Mouse (Mus musculus): ENCODE data around the gene Sp8. TPM values are rescaled to one million over a fixed set of nuclear protein-coding genes. Genes with fewer than 3 reads are reported as not detected.
A peak's percentile ranks its signal among the peaks of the same experiment; 100 is the strongest.

Sp8 gene
- polyA plus RNA-seq (2016; fragmentation: Nextera tagmentation; extraction: Ambion mirVana), result 7.1 and 8.8 TPM in 2 replicates

- WGBS, result 2% methylated on average over 6 of the region's 6 CpGs
- H3K4me3 ChIP-seq, result peak within 1 kb of the TSS; percentile 45
- H3K27me3 ChIP-seq, result peaks cover 67% of the 10 kb centered on the region
- H3K9me3 ChIP-seq (replicated peaks), result no peaks in the 10 kb centered on the region
- 0 out of 2 replicates have a peak within 1 kb of the TSS, but pooled peaks have one; percentile 35 for H3K27ac ChIP-seq
- H3K36me3 ChIP-seq, result no peaks in the 10 kb centered on the region
- peak within 1 kb of the TSS; percentile 60 for H3K9ac ChIP-seq
- H3K4me2 ChIP-seq (replicated peaks), result peak within 1 kb of the TSS; percentile 63
- peaks cover 27% of the 10 kb centered on the region for H3K4me1 ChIP-seq
- ATAC-seq (ENCODE audit: low FRiP score), result no peak
These were observed at the start of gene Sp8 for GRCm38 (mm10) chr12:118846221-118846620. Sp8 (plus strand) TSS chr12:118846329.

- Histone ChIP-seq H3K9me3 (replicated peaks) (no peaks in the 10 kb centered on the region), H3K9ac (no peak overlapping the region), H3K4me3 (peak overlapping the region; percentile 3; the same call in 1 of the 2 replicates), H3K27ac (no peak overlapping the region), H3K4me1 (peaks cover 6% of the 10 kb centered on the region), H3K27me3 (no peaks in the 10 kb centered on the region; the same call in 1 of the 2 replicates), H3K4me2 (replicated peaks) (peak overlapping the region; percentile 41), H3K36me3 (no peaks in the 10 kb centered on the region)
- WGBS, result 3% methylated on average over 17 of the region's 17 CpGs
- ATAC-seq (ENCODE audit: low FRiP score), result peak; percentile 78
These were observed 34.7 kb upstream of the Sp8 start for GRCm38 (mm10) chr12:118811328-118811961.

- no peak for ATAC-seq (ENCODE audit: low FRiP score)
- H3K27ac ChIP-seq, result no peak overlapping the region
- H3K4me3 ChIP-seq, result no peak overlapping the region
- no peak overlapping the region for H3K9ac ChIP-seq
- H3K27me3 ChIP-seq, result no peaks in the 10 kb centered on the region; the same call in 1 of the 2 replicates
- WGBS, result 86% methylated on average over 3 of the region's 3 CpGs
- H3K4me1 ChIP-seq, result peaks cover 6% of the 10 kb centered on the region
- H3K36me3 ChIP-seq, result no peaks in the 10 kb centered on the region
- H3K9me3 ChIP-seq (replicated peaks), result no peaks in the 10 kb centered on the region
- no peak overlapping the region for H3K4me2 ChIP-seq (replicated peaks)
These were observed 31.6 kb upstream of the Sp8 start for GRCm38 (mm10) chr12:118814561-118814960.

- no peak for ATAC-seq (ENCODE audit: low FRiP score)
- H3K4me1 ChIP-seq, result peaks cover 5% of the 10 kb centered on the region
- H3K27me3 ChIP-seq, result no peaks in the 10 kb centered on the region; the same call in 1 of the 2 replicates
- H3K27ac ChIP-seq, result no peak overlapping the region
- H3K4me3 ChIP-seq, result no peak overlapping the region
- no peaks in the 10 kb centered on the region for H3K36me3 ChIP-seq
- H3K9ac ChIP-seq, result no peak overlapping the region
- no peak overlapping the region for H3K4me2 ChIP-seq (replicated peaks)
- no peaks in the 10 kb centered on the region for H3K9me3 ChIP-seq (replicated peaks)
These were observed 30.0 kb upstream of the Sp8 start for GRCm38 (mm10) chr12:118816156-118816555.

GRCm38 (mm10) chr12:118829881-118830280, 16.2 kb upstream of the Sp8 start:
- H3K4me2 ChIP-seq (replicated peaks), result no peak overlapping the region
- no peaks in the 10 kb centered on the region for H3K9me3 ChIP-seq (replicated peaks)
- H3K9ac ChIP-seq, result no peak overlapping the region
- 42% methylated on average over 6 of the region's 6 CpGs for WGBS
- H3K36me3 ChIP-seq, result no peaks in the 10 kb centered on the region
- no peaks in the 10 kb centered on the region for H3K4me1 ChIP-seq
- ATAC-seq (ENCODE audit: low FRiP score), result peak; percentile 48; the same call in 1 of the 2 replicates
- no peak overlapping the region for H3K4me3 ChIP-seq
- no peak overlapping the region for H3K27ac ChIP-seq
- H3K27me3 ChIP-seq, result peaks cover 4% of the 10 kb centered on the region

- Histone ChIP-seq H3K4me1 (peaks cover 4% of the 10 kb centered on the region; the same call in 1 of the 2 replicates), H3K4me2 (replicated peaks) (peak overlapping the region; percentile 71), H3K27me3 (peaks cover 63% of the 10 kb centered on the region), H3K36me3 (no peaks in the 10 kb centered on the region), H3K4me3 (peak overlapping the region; percentile 38), H3K9me3 (replicated peaks) (no peaks in the 10 kb centered on the region), H3K27ac (no peak overlapping the region), H3K9ac (peak overlapping the region; percentile 54)
- ATAC-seq (ENCODE audit: low FRiP score), result peak; percentile 82
- under 1% methylated on average over 68 of the region's 72 CpGs for WGBS
These were observed 9.5 kb upstream of the Sp8 start for GRCm38 (mm10) chr12:118836411-118837341.

GRCm38 (mm10) chr12:118837361-118837760, 8.8 kb upstream of the Sp8 start:
- 1% methylated on average over 11 of the region's 11 CpGs for WGBS
- no peaks in the 10 kb centered on the region for H3K36me3 ChIP-seq
- peak overlapping the region; percentile 71 for H3K4me2 ChIP-seq (replicated peaks)
- H3K27me3 ChIP-seq, result peaks cover 63% of the 10 kb centered on the region
- ATAC-seq (ENCODE audit: low FRiP score), result no peak; the same call in 1 of the 2 replicates
- H3K27ac ChIP-seq, result no peak overlapping the region
- peaks cover 4% of the 10 kb centered on the region; the same call in 1 of the 2 replicates for H3K4me1 ChIP-seq
- no peaks in the 10 kb centered on the region for H3K9me3 ChIP-seq (replicated peaks)
- H3K9ac ChIP-seq, result no peak overlapping the region
- H3K4me3 ChIP-seq, result peak overlapping the region; percentile 38

- Histone ChIP-seq H3K4me3 (no peak overlapping the region), H3K27ac (no peak overlapping the region), H3K4me2 (replicated peaks) (no peak overlapping the region), H3K9ac (no peak overlapping the region), H3K27me3 (peaks cover 69% of the 10 kb centered on the region), H3K9me3 (replicated peaks) (no peaks in the 10 kb centered on the region), H3K36me3 (no peaks in the 10 kb centered on the region), H3K4me1 (peaks cover 9% of the 10 kb centered on the region)
- WGBS, result 0% methylated on average over 2 of the region's 2 CpGs
- no peak for ATAC-seq (ENCODE audit: low FRiP score)
These were observed 7.9 kb upstream of the Sp8 start for GRCm38 (mm10) chr12:118838260-118838659.

- peaks cover 73% of the 10 kb centered on the region for H3K27me3 ChIP-seq
- H3K36me3 ChIP-seq, result no peaks in the 10 kb centered on the region
- H3K4me1 ChIP-seq, result peaks cover 9% of the 10 kb centered on the region
- H3K27ac ChIP-seq, result no peak overlapping the region
- H3K4me3 ChIP-seq, result no peak overlapping the region
- no peak overlapping the region for H3K4me2 ChIP-seq (replicated peaks)
- WGBS, result 3% methylated on average over 5 of the region's 5 CpGs
- no peaks in the 10 kb centered on the region for H3K9me3 ChIP-seq (replicated peaks)
- H3K9ac ChIP-seq, result no peak overlapping the region
- ATAC-seq (ENCODE audit: low FRiP score), result no peak
These were observed 6.7 kb upstream of the Sp8 start for GRCm38 (mm10) chr12:118839398-118839797.

GRCm38 (mm10) chr12:118840301-118840700, 5.8 kb upstream of the Sp8 start:
- WGBS, result under 1% methylated on average over 15 of the region's 15 CpGs
- no peaks in the 10 kb centered on the region for H3K36me3 ChIP-seq
- H3K27me3 ChIP-seq, result peaks cover 71% of the 10 kb centered on the region
- peak overlapping the region; percentile 15 for H3K4me2 ChIP-seq (replicated peaks)
- no peak overlapping the region for H3K4me3 ChIP-seq
- H3K4me1 ChIP-seq, result peaks cover 9% of the 10 kb centered on the region
- H3K9me3 ChIP-seq (replicated peaks), result no peaks in the 10 kb centered on the region
- H3K27ac ChIP-seq, result no peak overlapping the region
- no peak overlapping the region for H3K9ac ChIP-seq
- no peak for ATAC-seq (ENCODE audit: low FRiP score)

GRCm38 (mm10) chr12:118840861-118841260, 5.3 kb upstream of the Sp8 start:
- H3K4me2 ChIP-seq (replicated peaks), result peak overlapping the region; percentile 15
- WGBS, result 0% methylated on average over 11 of the region's 12 CpGs
- H3K9ac ChIP-seq, result no peak overlapping the region
- no peaks in the 10 kb centered on the region for H3K9me3 ChIP-seq (replicated peaks)
- ATAC-seq (ENCODE audit: low FRiP score), result peak; percentile 36; the same call in 1 of the 2 replicates
- H3K27ac ChIP-seq, result no peak overlapping the region
- peaks cover 74% of the 10 kb centered on the region for H3K27me3 ChIP-seq
- H3K4me1 ChIP-seq, result peaks cover 9% of the 10 kb centered on the region
- H3K4me3 ChIP-seq, result no peak overlapping the region
- H3K36me3 ChIP-seq, result no peaks in the 10 kb centered on the region

GRCm38 (mm10) chr12:118841381-118841922, 4.7 kb upstream of the Sp8 start:
- WGBS, result 5% methylated on average over 5 of the region's 5 CpGs
- no peak overlapping the region for H3K27ac ChIP-seq

More at GRCm38 (mm10) chr12:118841381-118841922, 4.7 kb upstream of the Sp8 start:
- H3K4me2 ChIP-seq (replicated peaks), result no peak overlapping the region
- H3K27me3 ChIP-seq, result peaks cover 74% of the 10 kb centered on the region
- H3K9me3 ChIP-seq (replicated peaks), result no peaks in the 10 kb centered on the region
- peaks cover 10% of the 10 kb centered on the region for H3K4me1 ChIP-seq
- H3K4me3 ChIP-seq, result no peak overlapping the region
- H3K9ac ChIP-seq, result no peak overlapping the region
- H3K36me3 ChIP-seq, result no peaks in the 10 kb centered on the region
- ATAC-seq (ENCODE audit: low FRiP score), result no peak
